Mouse (Mus musculus) hematopoietic stem cell, adult 5-6 weeks (primary cell): ENCODE results near the gene Gemin8. TPM values are rescaled to one million over a fixed set of nuclear protein-coding genes. Genes with fewer than 3 reads are reported as not detected.
A peak's percentile ranks its signal among the peaks of the same experiment; 100 is the strongest.

Experiments
- ATAC-seq, 2 experiments: fragments of 125-278 bp in 1 of 2; replicated peaks in 1 of 2; 2 replicates each; pipeline ENCODE4 v1.8.0; 2016 to 2017; ENCODE audit warnings: inconsistent platforms in 2 of 2, mild to moderate bottlenecking in 2 of 2, moderate number of reproducible peaks in 2 of 2, low read depth in 1 of 2, moderate TSS enrichment in 1 of 2; ENCODE audit not compliant: low FRiP score in 2 of 2, poor library complexity in 2 of 2, severe bottlenecking in 2 of 2, insufficient read depth in 1 of 2, low TSS enrichment in 1 of 2
- total RNA-seq: library from RNA; stranded (forward); fragments of 172-1452, 232-1000 nt; gene quantifications from 2 replicates; pipeline ENCODE4 v1.2.3, GENCODE M21; 2017

Gene Gemin8
- total RNA-seq, 1 experiment from 2014 or later, result 20.6 TPM

GRCm38 (mm10) chrX:166216248-166216647 lies 46.0 kb downstream of the Gemin8 start:
- ATAC-seq, result no peak

DNA sequence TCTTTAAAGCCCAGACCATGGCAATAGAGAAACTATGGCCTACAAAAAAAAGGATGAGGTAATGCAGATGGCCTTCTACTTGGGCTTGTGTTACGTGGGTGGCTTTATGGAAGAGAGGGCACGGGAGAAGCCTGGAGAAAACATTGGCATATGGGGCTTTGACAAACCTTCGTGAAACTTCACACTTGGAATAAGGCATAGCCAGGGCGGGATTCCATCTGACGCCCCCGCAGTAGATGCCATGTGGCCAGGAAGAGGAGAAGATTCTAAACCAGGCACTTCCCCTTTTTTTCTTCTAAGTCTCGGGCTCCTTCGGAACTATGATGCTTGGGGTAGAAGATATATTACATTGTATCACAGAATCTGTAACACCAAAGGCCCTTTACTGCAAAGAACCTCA lies 46.5 kb downstream of the Gemin8 start:
- 0 out of 4 replicates have a peak, but pooled peaks of 1 of the 2 experiments have one; percentile 27 for ATAC-seq

GRCm38 (mm10) chrX:166219331-166219730 lies 49.1 kb downstream of the Gemin8 start:
- ATAC-seq, result no peak

GRCm38 (mm10) chrX:166226856-166227255 lies 56.6 kb downstream of the Gemin8 start:
- no peak for ATAC-seq

DNA sequence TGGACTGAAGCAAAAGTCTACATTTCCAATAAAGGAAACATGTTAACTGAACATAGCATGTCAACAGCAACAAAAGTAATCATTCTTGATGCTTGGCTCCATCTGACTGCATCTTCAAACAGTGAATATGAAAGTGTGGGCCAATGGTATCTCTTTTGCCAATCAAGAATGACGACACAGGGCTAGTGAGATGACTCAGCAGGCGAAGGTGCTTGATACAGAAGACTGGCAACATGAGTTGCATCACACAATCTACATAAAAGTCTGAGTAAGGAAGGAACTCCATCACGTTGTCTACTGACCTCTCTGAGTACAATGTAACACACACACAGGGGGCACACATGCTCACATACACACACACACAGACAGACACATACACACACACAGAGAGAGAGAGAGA lies 59.5 kb downstream of the Gemin8 start:
- no peak for ATAC-seq

- no peak; a peak in 1 of 4 replicates for ATAC-seq
Observed at GRCm38 (mm10) chrX:166230515-166231267, 60.4 kb downstream of the Gemin8 start.

DNA sequence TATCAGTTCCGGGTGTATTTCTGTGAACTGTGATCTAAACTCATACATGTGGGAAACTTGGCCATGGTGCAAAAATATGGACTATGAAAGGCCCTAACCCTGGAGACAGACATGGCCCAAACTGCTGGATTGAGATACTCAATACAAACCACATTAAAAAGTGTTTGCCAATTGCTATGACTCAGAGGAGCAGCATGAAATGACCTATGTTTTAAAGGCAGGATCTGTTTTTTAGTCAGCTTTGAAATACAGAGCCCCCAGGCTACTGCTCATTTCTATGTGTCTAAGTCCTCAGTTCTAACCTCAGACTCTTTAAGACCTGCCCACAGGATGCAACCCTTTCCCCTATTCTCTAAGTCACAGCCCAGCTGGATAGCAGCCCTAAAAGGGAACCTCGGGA lies 65.9 kb downstream of the Gemin8 start:
- no peak for ATAC-seq

GRCm38 (mm10) chrX:166238831-166239460 lies 68.7 kb downstream of the Gemin8 start, which contains the start of gene Gpm6b:
Gene Gpm6b, plus strand, starts transcription at chrX:166238911.
- ATAC-seq, result peak; percentile 45 to 46; a peak in 2 of 4 replicates

- ATAC-seq, result no peak
Observed at GRCm38 (mm10) chrX:166239520-166239919, 69.3 kb downstream of the Gemin8 start.

Other genes with a start within 250 kb of the Gemin8 start
- gene Gpm6b, start 68.5 kb downstream of the Gemin8 start, total RNA-seq, result 0.88 and 1.1 TPM in 2 replicates